Mouse (Mus musculus) heart, adult 11 months (tissue): Measurements from ENCODE around the gene Ptbp1.
A peak's percentile ranks its signal among the peaks of the same experiment; 100 is the strongest.
"Not testable (repeated sequence)": the region's sequence is repeated elsewhere in the genome, so short reads cannot be mapped to it uniquely, and the experiment has no call there.

Experiments
- DNase-seq: peaks from one replicate; pipeline ENCODE4 v3.0.0; 2022

Ptbp1 gene

GRCm38 (mm10) chr10:79884938-79885337, 30.7 kb downstream of the Ptbp1 start:
- DNase-seq, result not testable (repeated sequence)

- peak; percentile 87 for DNase-seq
Observed at GRCm38 (mm10) chr10:79886054-79886453, 31.8 kb downstream of the Ptbp1 start, which contains the start of gene Elane. Elane (plus strand) TSS chr10:79886247.

- peak; percentile 91 for DNase-seq
Observed at GRCm38 (mm10) chr10:79886611-79887010, 32.4 kb downstream of the Ptbp1 start.

GRCm38 (mm10) chr10:79889386-79889785, 35.2 kb downstream of the Ptbp1 start:
- no peak for DNase-seq

- DNase-seq, result no peak
Observed at GRCm38 (mm10) chr10:79890670-79891069, 36.4 kb downstream of the Ptbp1 start, which contains the start of gene Cfd. Cfd (plus strand) TSS chr10:79890853.

- peak; percentile 95 for DNase-seq
Observed at GRCm38 (mm10) chr10:79892451-79893118, 38.4 kb downstream of the Ptbp1 start.

- no peak for DNase-seq
Observed at GRCm38 (mm10) chr10:79896306-79896705, 42.1 kb downstream of the Ptbp1 start.

- no peak for DNase-seq
Observed at GRCm38 (mm10) chr10:79896814-79897213, 42.6 kb downstream of the Ptbp1 start.

GRCm38 (mm10) chr10:79897316-79898245, 43.4 kb downstream of the Ptbp1 start:
- DNase-seq, result no peak

GRCm38 (mm10) chr10:79900951-79901410, 46.8 kb downstream of the Ptbp1 start:
- no peak for DNase-seq

GRCm38 (mm10) chr10:79906712-79907111, 52.5 kb downstream of the Ptbp1 start:
- DNase-seq, result peak; percentile 94

GRCm38 (mm10) chr10:79907415-79907814, 53.2 kb downstream of the Ptbp1 start:
- peak; percentile 94 for DNase-seq

- DNase-seq, result peak; percentile 100
Observed at GRCm38 (mm10) chr10:79908167-79909091, 54.2 kb downstream of the Ptbp1 start, which contains the start of gene Med16. Med16 (minus strand) TSS chr10:79908923.

GRCm38 (mm10) chr10:79909092-79909922, 55.1 kb downstream of the Ptbp1 start:
- peak; percentile 96 for DNase-seq

- no peak for DNase-seq
Observed at GRCm38 (mm10) chr10:79910556-79910955, 56.3 kb downstream of the Ptbp1 start, which contains the start of gene Gm26602. Gm26602 (plus strand) TSS chr10:79910856.

GRCm38 (mm10) chr10:79912412-79912811, 58.2 kb downstream of the Ptbp1 start:
- no peak for DNase-seq
